Mouse (Mus musculus): Measurements from ENCODE around the gene 4931414P19Rik. TPM values are rescaled to one million over a fixed set of nuclear protein-coding genes. Genes with fewer than 3 reads are reported as not detected.

The 4931414P19Rik gene
- polyA plus RNA-seq (2012; rRNA removed), result 10.9 and 14.6 TPM in 2 replicates

- DNase-seq (ENCODE audit: low read depth), result no peak
These were observed at the start of gene 4931414P19Rik for GRCm38 (mm10) chr14:54605752-54606321. Gene 4931414P19Rik (minus strand): TSS chr14:54605993.

- DNase-seq (ENCODE audit: low read depth), result no peak
These were observed 47.7 kb upstream of the 4931414P19Rik start for GRCm38 (mm10) chr14:54653496-54653895.

GRCm38 (mm10) chr14:54652787-54653186 is 47.0 kb upstream of the 4931414P19Rik start:
- DNase-seq (ENCODE audit: low read depth), result no peak

- DNase-seq (ENCODE audit: low read depth), result no peak
These were observed 45.8 kb upstream of the 4931414P19Rik start for GRCm38 (mm10) chr14:54651556-54651955.

GRCm38 (mm10) chr14:54650621-54651454 is 45.0 kb upstream of the 4931414P19Rik start:
- no peak for DNase-seq (ENCODE audit: low read depth)

- DNase-seq (ENCODE audit: low read depth), result no peak
These were observed 42.1 kb upstream of the 4931414P19Rik start for GRCm38 (mm10) chr14:54647900-54648299.

GRCm38 (mm10) chr14:54646898-54647636 is 41.3 kb upstream of the 4931414P19Rik start:
- DNase-seq (ENCODE audit: low read depth), result no peak

- no peak for DNase-seq (ENCODE audit: low read depth)
These were observed 40.7 kb upstream of the 4931414P19Rik start for GRCm38 (mm10) chr14:54646455-54646854.

- no peak for DNase-seq (ENCODE audit: low read depth)
These were observed 38.5 kb upstream of the 4931414P19Rik start for GRCm38 (mm10) chr14:54644294-54644693.

- DNase-seq (ENCODE audit: low read depth), result no peak
These were observed 37.2 kb upstream of the 4931414P19Rik start for GRCm38 (mm10) chr14:54643011-54643410.

- DNase-seq (ENCODE audit: low read depth), result no peak
These were observed 36.6 kb upstream of the 4931414P19Rik start for GRCm38 (mm10) chr14:54642224-54642944.

GRCm38 (mm10) chr14:54641305-54641969 is 35.6 kb upstream of the 4931414P19Rik start, which contains the start of gene Cdh24:
Gene Cdh24 (minus strand): TSS chr14:54641364.
- DNase-seq (ENCODE audit: low read depth), result no peak

GRCm38 (mm10) chr14:54640946-54641304 is 35.1 kb upstream of the 4931414P19Rik start, which contains the start of gene Gm17606:
Gene Gm17606 (plus strand): TSS chr14:54640952.
- DNase-seq (ENCODE audit: low read depth), result no peak

GRCm38 (mm10) chr14:54640121-54640520 is 34.3 kb upstream of the 4931414P19Rik start:
- no peak for DNase-seq (ENCODE audit: low read depth)

GRCm38 (mm10) chr14:54638210-54638609 is 32.4 kb upstream of the 4931414P19Rik start:
- no peak for DNase-seq (ENCODE audit: low read depth)

- DNase-seq (ENCODE audit: low read depth), result no peak
These were observed 31.2 kb upstream of the 4931414P19Rik start for GRCm38 (mm10) chr14:54636954-54637353.

GRCm38 (mm10) chr14:54634182-54634581 is 28.4 kb upstream of the 4931414P19Rik start:
- no peak for DNase-seq (ENCODE audit: low read depth)

GRCm38 (mm10) chr14:54632252-54632651 is 26.5 kb upstream of the 4931414P19Rik start:
- DNase-seq (ENCODE audit: low read depth), result no peak

- no peak for DNase-seq (ENCODE audit: low read depth)
These were observed 25.4 kb upstream of the 4931414P19Rik start for GRCm38 (mm10) chr14:54631240-54631599.

GRCm38 (mm10) chr14:54630583-54631239 is 24.9 kb upstream of the 4931414P19Rik start:
- no peak for DNase-seq (ENCODE audit: low read depth)

GRCm38 (mm10) chr14:54629797-54630196 is 24.0 kb upstream of the 4931414P19Rik start:
- DNase-seq (ENCODE audit: low read depth), result no peak
